Mouse (Mus musculus): Measurements from ENCODE around the gene Tamm41.
A peak's percentile ranks its signal among the peaks of the same experiment; 100 is the strongest.

Gene Tamm41

GRCm38 (mm10) chr6:114974331-114974730 is 63.3 kb downstream of the Tamm41 start:
- DNase-seq (ENCODE audit: low read depth, low spot score) = no peak

- no peak for DNase-seq (ENCODE audit: low read depth, low spot score)
Measured at GRCm38 (mm10) chr6:114972988-114973387, 64.7 kb downstream of the Tamm41 start.

GRCm38 (mm10) chr6:114970895-114971294 is 66.8 kb downstream of the Tamm41 start:
- DNase-seq (ENCODE audit: low read depth, low spot score) = no peak

- no peak for DNase-seq (ENCODE audit: low read depth, low spot score)
Measured at GRCm38 (mm10) chr6:114970386-114970785, 67.3 kb downstream of the Tamm41 start.

- peak; percentile 27 for DNase-seq (ENCODE audit: low read depth, low spot score)
Measured at GRCm38 (mm10) chr6:114969213-114970120, 68.2 kb downstream of the Tamm41 start, which contains the start of gene Vgll4. Gene Vgll4 (minus strand): TSS chr6:114969994.

GRCm38 (mm10) chr6:114968361-114969212 is 69.1 kb downstream of the Tamm41 start:
- peak; percentile 60 for DNase-seq (ENCODE audit: low read depth, low spot score)

- DNase-seq (ENCODE audit: low read depth, low spot score) = no peak
Measured at GRCm38 (mm10) chr6:114967623-114968022, 70.1 kb downstream of the Tamm41 start.

- DNase-seq (ENCODE audit: low read depth, low spot score) = no peak
Measured at GRCm38 (mm10) chr6:114966396-114967154, 71.1 kb downstream of the Tamm41 start.

GRCm38 (mm10) chr6:114965802-114966201 is 71.9 kb downstream of the Tamm41 start:
- DNase-seq (ENCODE audit: low read depth, low spot score) = no peak

- no peak for DNase-seq (ENCODE audit: low read depth, low spot score)
Measured at GRCm38 (mm10) chr6:114965396-114965795, 72.3 kb downstream of the Tamm41 start.

GRCm38 (mm10) chr6:114964235-114964634 is 73.4 kb downstream of the Tamm41 start:
- no peak for DNase-seq (ENCODE audit: low read depth, low spot score)

- DNase-seq (ENCODE audit: low read depth, low spot score) = no peak
Measured at GRCm38 (mm10) chr6:114963636-114964035, 74.0 kb downstream of the Tamm41 start.

GRCm38 (mm10) chr6:114961276-114962068 is 76.2 kb downstream of the Tamm41 start:
- DNase-seq (ENCODE audit: low read depth, low spot score) = no peak

- no peak for DNase-seq (ENCODE audit: low read depth, low spot score)
Measured at GRCm38 (mm10) chr6:114959012-114959398, 78.7 kb downstream of the Tamm41 start.

- DNase-seq (ENCODE audit: low read depth, low spot score) = no peak
Measured at GRCm38 (mm10) chr6:114958249-114959011, 79.2 kb downstream of the Tamm41 start.

- DNase-seq (ENCODE audit: low read depth, low spot score) = no peak
Measured at GRCm38 (mm10) chr6:114957756-114958155, 79.9 kb downstream of the Tamm41 start.

GRCm38 (mm10) chr6:114954496-114954895 is 83.2 kb downstream of the Tamm41 start:
- no peak for DNase-seq (ENCODE audit: low read depth, low spot score)

Data from retina, postnatal 7 days (tissue).